Mouse (Mus musculus): Measurements from ENCODE around the gene Exoc6b. TPM values are rescaled to one million over a fixed set of nuclear protein-coding genes. Genes with fewer than 3 reads are reported as not detected.

Exoc6b gene
- polyA plus RNA-seq, 1 experiment from 2014 or later = 3.6 TPM

DNA sequence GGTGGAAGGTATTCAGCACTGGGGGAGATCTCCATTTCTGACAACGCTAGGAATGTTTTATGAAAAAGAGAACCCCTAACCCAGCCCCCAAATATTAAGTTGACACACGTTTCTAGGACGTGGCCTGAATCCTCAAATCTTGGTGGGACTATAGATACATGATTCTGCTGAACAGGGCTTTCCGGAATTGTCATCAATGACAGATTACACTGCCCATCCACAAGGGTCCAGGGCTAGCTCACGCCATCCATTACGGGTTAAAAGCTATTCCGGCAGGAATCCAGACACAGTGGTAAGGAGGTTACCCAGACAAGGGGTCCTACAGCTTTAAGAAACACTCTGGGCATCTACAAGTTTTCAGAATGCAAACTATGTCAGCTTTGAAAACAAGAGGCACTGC is 323.7 kb downstream of the Exoc6b start:
- no peaks in the 10 kb centered on the region for H3K27me3 ChIP-seq (ENCODE audit: control insufficient read depth, insufficient read depth, low read depth, low read length)
- no peaks in the 10 kb centered on the region for H3K36me3 ChIP-seq (ENCODE audit: control insufficient read depth, insufficient read depth)
- ATAC-seq (ENCODE audit: low read depth) = no peak
- no peaks in the 10 kb centered on the region for H3K9me3 ChIP-seq (replicated peaks; ENCODE audit: control insufficient read depth, low read length)
- no peak overlapping the region for H3K9ac ChIP-seq (ENCODE audit: low read depth, low read length)
- H3K4me1 ChIP-seq (ENCODE audit: control insufficient read depth, low read depth, low read length) = no peaks in the 10 kb centered on the region
- no peak overlapping the region for H3K4me2 ChIP-seq (ENCODE audit: low read depth, low read length)
- 66% methylated on average over 7 of the region's 7 CpGs for WGBS (ENCODE audit: insufficient replicate concordance)
- no peak overlapping the region for H3K4me3 ChIP-seq (ENCODE audit: low read depth, low read length)
- no peak overlapping the region for H3K27ac ChIP-seq (ENCODE audit: low read length)

DNA sequence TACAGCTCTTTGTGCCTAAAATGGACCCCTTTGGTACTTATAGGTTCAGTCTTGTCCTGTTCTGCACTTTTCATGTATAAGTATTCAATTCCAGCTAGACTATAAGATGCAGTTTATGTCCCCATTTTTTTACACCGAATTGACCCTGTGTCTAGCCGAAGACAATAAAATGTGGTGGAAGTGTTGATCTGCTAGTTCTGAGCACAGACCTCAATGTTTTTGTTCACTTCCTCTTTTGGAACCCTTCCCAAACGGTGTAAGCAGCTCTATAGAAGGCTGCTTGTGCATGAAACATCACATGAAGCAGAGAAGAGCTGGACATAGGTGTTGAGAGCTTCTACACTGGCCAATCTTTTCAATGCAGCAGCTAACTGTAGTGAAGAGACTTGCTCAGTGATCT is 327.1 kb downstream of the Exoc6b start:
- H3K9ac ChIP-seq (ENCODE audit: low read depth, low read length) = no peak overlapping the region
- H3K9me3 ChIP-seq (replicated peaks; ENCODE audit: control insufficient read depth, low read length) = no peaks in the 10 kb centered on the region
- ATAC-seq (ENCODE audit: low read depth) = no peak
- 17% methylated on average over 3 of the region's 3 CpGs for WGBS (ENCODE audit: insufficient replicate concordance)
- no peaks in the 10 kb centered on the region for H3K4me1 ChIP-seq (ENCODE audit: control insufficient read depth, low read depth, low read length)
- no peak overlapping the region for H3K4me3 ChIP-seq (ENCODE audit: low read depth, low read length)
- H3K27ac ChIP-seq (ENCODE audit: low read length) = no peak overlapping the region
- H3K4me2 ChIP-seq (ENCODE audit: low read depth, low read length) = no peak overlapping the region
- H3K27me3 ChIP-seq (ENCODE audit: control insufficient read depth, insufficient read depth, low read depth, low read length) = no peaks in the 10 kb centered on the region
- no peaks in the 10 kb centered on the region for H3K36me3 ChIP-seq (ENCODE audit: control insufficient read depth, insufficient read depth)

GRCm38 (mm10) chr6:84736942-84737341 is 332.4 kb downstream of the Exoc6b start:
- Histone ChIP-seq H3K27ac (ENCODE audit: low read length) (no peak overlapping the region), H3K4me2 (ENCODE audit: low read depth, low read length) (no peak overlapping the region), H3K4me3 (ENCODE audit: low read depth, low read length) (no peak overlapping the region), H3K27me3 (ENCODE audit: control insufficient read depth, insufficient read depth, low read depth, low read length) (no peaks in the 10 kb centered on the region), H3K36me3 (ENCODE audit: control insufficient read depth, insufficient read depth) (no peaks in the 10 kb centered on the region), H3K9ac (ENCODE audit: low read depth, low read length) (no peak overlapping the region), H3K4me1 (ENCODE audit: control insufficient read depth, low read depth, low read length) (no peaks in the 10 kb centered on the region), H3K9me3 (replicated peaks; ENCODE audit: control insufficient read depth, low read length) (no peaks in the 10 kb centered on the region)
- 22% methylated on average over 3 of the region's 3 CpGs for WGBS (ENCODE audit: insufficient replicate concordance)
- no peak for ATAC-seq (ENCODE audit: low read depth)

- no peak for ATAC-seq (ENCODE audit: low read depth)
- Histone ChIP-seq H3K9me3 (replicated peaks; ENCODE audit: control insufficient read depth, low read length) (no peaks in the 10 kb centered on the region), H3K4me2 (ENCODE audit: low read depth, low read length) (no peak overlapping the region), H3K27ac (ENCODE audit: low read length) (no peak overlapping the region), H3K36me3 (ENCODE audit: control insufficient read depth, insufficient read depth) (no peaks in the 10 kb centered on the region), H3K9ac (ENCODE audit: low read depth, low read length) (no peak overlapping the region), H3K4me3 (ENCODE audit: low read depth, low read length) (no peak overlapping the region), H3K4me1 (ENCODE audit: control insufficient read depth, low read depth, low read length) (no peaks in the 10 kb centered on the region), H3K27me3 (ENCODE audit: control insufficient read depth, insufficient read depth, low read depth, low read length) (no peaks in the 10 kb centered on the region)
Observed at GRCm38 (mm10) chr6:84726876-84727275, 342.4 kb downstream of the Exoc6b start.

GRCm38 (mm10) chr6:84713171-84713570 is 356.1 kb downstream of the Exoc6b start:
- no peak for ATAC-seq (ENCODE audit: low read depth)
- 81% methylated on average over 11 of the region's 11 CpGs for WGBS (ENCODE audit: insufficient replicate concordance)
- H3K4me3 ChIP-seq (ENCODE audit: low read depth, low read length) = no peak overlapping the region
- H3K36me3 ChIP-seq (ENCODE audit: control insufficient read depth, insufficient read depth) = no peaks in the 10 kb centered on the region
- H3K27me3 ChIP-seq (ENCODE audit: control insufficient read depth, insufficient read depth, low read depth, low read length) = no peaks in the 10 kb centered on the region
- no peaks in the 10 kb centered on the region for H3K4me1 ChIP-seq (ENCODE audit: control insufficient read depth, low read depth, low read length)
- no peak overlapping the region for H3K27ac ChIP-seq (ENCODE audit: low read length)
- H3K9ac ChIP-seq (ENCODE audit: low read depth, low read length) = no peak overlapping the region
- H3K9me3 ChIP-seq (replicated peaks; ENCODE audit: control insufficient read depth, low read length) = no peaks in the 10 kb centered on the region
- H3K4me2 ChIP-seq (ENCODE audit: low read depth, low read length) = no peak overlapping the region

- Histone ChIP-seq H3K27me3 (ENCODE audit: control insufficient read depth, insufficient read depth, low read depth, low read length) (no peaks in the 10 kb centered on the region), H3K4me2 (ENCODE audit: low read depth, low read length) (no peak overlapping the region), H3K27ac (ENCODE audit: low read length) (no peak overlapping the region), H3K4me1 (ENCODE audit: control insufficient read depth, low read depth, low read length) (no peaks in the 10 kb centered on the region), H3K9me3 (replicated peaks; ENCODE audit: control insufficient read depth, low read length) (no peaks in the 10 kb centered on the region), H3K4me3 (ENCODE audit: low read depth, low read length) (no peak overlapping the region), H3K36me3 (ENCODE audit: control insufficient read depth, insufficient read depth) (no peaks in the 10 kb centered on the region), H3K9ac (ENCODE audit: low read depth, low read length) (no peak overlapping the region)
- 70% methylated on average over 6 of the region's 6 CpGs for WGBS (ENCODE audit: insufficient replicate concordance)
- no peak for ATAC-seq (ENCODE audit: low read depth)
Observed at GRCm38 (mm10) chr6:84710831-84711230, 358.5 kb downstream of the Exoc6b start.

GRCm38 (mm10) chr6:84708631-84709030 is 360.7 kb downstream of the Exoc6b start:
- no peak for ATAC-seq (ENCODE audit: low read depth)
- Histone ChIP-seq H3K36me3 (ENCODE audit: control insufficient read depth, insufficient read depth) (no peaks in the 10 kb centered on the region), H3K4me1 (ENCODE audit: control insufficient read depth, low read depth, low read length) (no peaks in the 10 kb centered on the region), H3K9me3 (replicated peaks; ENCODE audit: control insufficient read depth, low read length) (no peaks in the 10 kb centered on the region), H3K27me3 (ENCODE audit: control insufficient read depth, insufficient read depth, low read depth, low read length) (no peaks in the 10 kb centered on the region), H3K4me2 (ENCODE audit: low read depth, low read length) (no peak overlapping the region), H3K9ac (ENCODE audit: low read depth, low read length) (no peak overlapping the region), H3K4me3 (ENCODE audit: low read depth, low read length) (no peak overlapping the region), H3K27ac (ENCODE audit: low read length) (no peak overlapping the region)
- WGBS (ENCODE audit: insufficient replicate concordance) = 62% methylated on average over 4 of the region's 4 CpGs

GRCm38 (mm10) chr6:84699579-84699978 is 369.7 kb downstream of the Exoc6b start:
- 65% methylated on average over 5 of the region's 5 CpGs for WGBS (ENCODE audit: insufficient replicate concordance)

GRCm38 (mm10) chr6:84698288-84698673 is 371.0 kb downstream of the Exoc6b start:
- Histone ChIP-seq H3K4me2 (ENCODE audit: low read depth, low read length) (no peak overlapping the region), H3K36me3 (ENCODE audit: control insufficient read depth, insufficient read depth) (no peaks in the 10 kb centered on the region), H3K27me3 (ENCODE audit: control insufficient read depth, insufficient read depth, low read depth, low read length) (no peaks in the 10 kb centered on the region), H3K4me1 (ENCODE audit: control insufficient read depth, low read depth, low read length) (no peaks in the 10 kb centered on the region), H3K9ac (ENCODE audit: low read depth, low read length) (no peak overlapping the region), H3K4me3 (ENCODE audit: low read depth, low read length) (no peak overlapping the region), H3K9me3 (replicated peaks; ENCODE audit: control insufficient read depth, low read length) (no peaks in the 10 kb centered on the region), H3K27ac (ENCODE audit: low read length) (no peak overlapping the region)
- ATAC-seq (ENCODE audit: low read depth) = no peak
- WGBS (ENCODE audit: insufficient replicate concordance) = 40% methylated on average over 1 of the region's 1 CpGs

More at GRCm38 (mm10) chr6:84699579-84699978, 369.7 kb downstream of the Exoc6b start:
- no peak overlapping the region for H3K9ac ChIP-seq (ENCODE audit: low read depth, low read length)
- H3K27me3 ChIP-seq (ENCODE audit: control insufficient read depth, insufficient read depth, low read depth, low read length) = no peaks in the 10 kb centered on the region
- H3K4me2 ChIP-seq (ENCODE audit: low read depth, low read length) = no peak overlapping the region
- no peak for ATAC-seq (ENCODE audit: low read depth)
- H3K36me3 ChIP-seq (ENCODE audit: control insufficient read depth, insufficient read depth) = no peaks in the 10 kb centered on the region
- H3K4me3 ChIP-seq (ENCODE audit: low read depth, low read length) = no peak overlapping the region
- H3K4me1 ChIP-seq (ENCODE audit: control insufficient read depth, low read depth, low read length) = no peaks in the 10 kb centered on the region
- H3K9me3 ChIP-seq (replicated peaks; ENCODE audit: control insufficient read depth, low read length) = no peaks in the 10 kb centered on the region
- H3K27ac ChIP-seq (ENCODE audit: low read length) = no peak overlapping the region

Data from liver, embryonic 16.5 days (tissue).